Mouse (Mus musculus) urinary bladder, postnatal 10 days (tissue): Measurements from ENCODE around the gene Rgs1.

Source experiments
- DNase-seq: peaks from one replicate; pipeline ENCODE4 v3.0.0; 2022; ENCODE audit warnings: low spot score

Gene Rgs1

GRCm38 (mm10) chr1:144197684-144198083 lies 51.4 kb downstream of the Rgs1 start:
- DNase-seq = no peak
